Mouse (Mus musculus) midbrain, embryonic 11.5 days (tissue): Measurements from ENCODE around the gene Gpr137. TPM values are rescaled to one million over a fixed set of nuclear protein-coding genes. Genes with fewer than 3 reads are reported as not detected.
"Not testable (repeated sequence)": the region's sequence is repeated elsewhere in the genome, so short reads cannot be mapped to it uniquely, and the experiment has no call there.

Source experiments
- ATAC-seq: fragments of 200-750 bp; cut with Nextera tagmentation; 2 replicates; pipeline ENCODE4 v1.8.0; 2017; ENCODE audit warnings: moderate TSS enrichment, moderate library complexity; ENCODE audit not compliant: low FRiP score
- DNase-seq: peaks from one replicate; pipeline ENCODE4 v3.0.0; 2015; ENCODE audit warnings: low spot score; ENCODE audit errors: missing footprints
- H3K27ac ChIP-seq: fragments of 300-500 bp; sonication (generic); 2 replicates; pipeline ENCODE4 v1.5.1; 2014; ENCODE audit warnings: low read depth, low read length
- H3K27me3 ChIP-seq: fragments of 300-500 bp; sonication (generic); 2 replicates; pipeline ENCODE4 v1.6.1; 2014; ENCODE audit warnings: mild to moderate bottlenecking, low read length, moderate library complexity, mixed read lengths; ENCODE audit not compliant: control insufficient read depth, insufficient read depth
- H3K36me3 ChIP-seq: fragments of 300-500 bp; sonication (generic); 2 replicates; pipeline ENCODE4 v1.6.1; 2014; ENCODE audit warnings: mild to moderate bottlenecking, low read length, moderate library complexity, mixed read lengths; ENCODE audit not compliant: control insufficient read depth, insufficient read depth
- H3K4me1 ChIP-seq: fragments of 300-500 bp; sonication (generic); 2 replicates; pipeline ENCODE4 v1.6.1; 2014; ENCODE audit warnings: low read length; ENCODE audit not compliant: control insufficient read depth, insufficient read depth
- H3K4me2 ChIP-seq: fragments of 300-500 bp; sonication (generic); 2 replicates; pipeline ENCODE4 v1.6.1; 2014; ENCODE audit warnings: mild to moderate bottlenecking, moderate library complexity
- H3K4me3 ChIP-seq: fragments of 300-500 bp; sonication (generic); 2 replicates; pipeline ENCODE4 v1.5.1; 2014; ENCODE audit warnings: low read depth, low read length
- H3K9ac ChIP-seq: fragments of 300-500 bp; sonication (generic); 2 replicates; pipeline ENCODE4 v1.6.1; 2014; ENCODE audit warnings: low read length
- H3K9me3 ChIP-seq: fragments of 300-500 bp; sonication (generic); 2 replicates; pipeline ENCODE4 v1.6.1; 2016; ENCODE audit warnings: low read length; ENCODE audit not compliant: control insufficient read depth
- WGBS: fragments of 180-500 bp; shearing (Covaris S2); extraction: QIAGEN DNeasy Blood & Tissue Kit; methylation state at CpG from one replicate; pipeline ENCODE4 v1.1.7; 2014; 5-methylcytosine and 5-hydroxymethylcytosine counted together
- polyA plus RNA-seq: library from polyadenylated mRNA; unstranded; fragments of >200 nt; fragmentation: Nextera tagmentation; extraction: Ambion mirVana; gene quantifications from 2 replicates; pipeline ENCODE4 v1.2.1, GENCODE M21; 2014

Gpr137 gene
- 28.0 and 32.0 TPM in 2 replicates for polyA plus RNA-seq

DNA sequence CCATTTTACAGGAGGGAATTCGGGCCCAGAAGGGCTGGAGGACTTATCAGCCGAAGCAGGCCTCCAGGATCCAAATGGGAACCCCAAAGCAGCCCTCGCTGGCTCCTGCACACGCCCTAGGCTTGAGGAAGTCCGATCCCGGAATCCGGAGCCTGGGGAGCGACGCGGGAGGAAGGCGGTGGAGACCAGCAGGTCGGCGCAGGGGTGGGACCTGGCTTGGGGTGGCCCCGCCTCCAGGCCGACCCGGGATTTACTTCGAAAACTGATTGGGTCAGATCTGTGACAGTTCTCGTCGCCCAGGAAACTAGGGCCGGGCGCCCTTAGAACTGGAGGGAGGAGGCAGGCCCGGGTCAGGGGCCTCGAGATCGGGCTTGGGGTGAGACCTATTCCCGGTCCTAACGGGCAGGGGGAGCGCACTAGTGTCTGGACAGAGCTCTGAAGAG lies at the start of gene Gpr137:
Gpr137 (minus strand) TSS at position 232 of the 443 bp plus-strand sequence.
- peak within 1 kb of the TSS; percentile 79 for H3K4me3 ChIP-seq
- H3K9ac ChIP-seq: peak within 1 kb of the TSS; percentile 92
- H3K27ac ChIP-seq: peak within 1 kb of the TSS; percentile 92
- peak; percentile 98 for DNase-seq
- WGBS: 0% methylated on average over 27 of the region's 27 CpGs
- H3K9me3 ChIP-seq: no peaks in the 10 kb centered on the region
- H3K4me1 ChIP-seq: peaks cover 14% of the 10 kb centered on the region
- H3K27me3 ChIP-seq: no peaks in the 10 kb centered on the region
- peak within 1 kb of the TSS; percentile 98 for H3K4me2 ChIP-seq
- ATAC-seq: peak; percentile 89
- H3K36me3 ChIP-seq: no peaks in the 10 kb centered on the region

DNA sequence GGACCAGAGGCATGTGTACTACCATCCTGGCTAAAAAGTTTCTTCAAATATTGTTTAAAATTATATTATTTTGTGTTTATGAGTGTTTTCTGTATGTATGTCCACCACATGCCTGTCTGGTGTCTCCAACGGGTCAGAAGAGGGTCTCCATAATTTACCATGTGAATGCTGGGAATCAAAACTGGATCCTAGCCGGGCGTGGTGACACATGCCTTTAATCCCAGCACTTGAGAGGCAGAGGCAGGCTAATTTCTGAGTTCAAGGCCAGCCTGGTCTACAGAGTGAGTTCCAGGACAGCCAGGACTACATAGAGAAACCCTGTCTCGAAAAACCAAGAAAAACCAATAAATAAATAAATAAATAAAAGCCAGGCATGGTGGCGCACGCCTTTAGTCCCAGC lies 48.9 kb upstream of the Gpr137 start:
- 90% methylated on average over 6 of the region's 6 CpGs for WGBS
- ATAC-seq, DNase-seq, H3K27me3 ChIP-seq, H3K9me3 ChIP-seq, H3K27ac ChIP-seq, H3K9ac ChIP-seq, H3K4me2 ChIP-seq, H3K4me3 ChIP-seq, H3K36me3 ChIP-seq: not testable (repeated sequence)
- H3K4me1 ChIP-seq: peaks cover 30% of the 10 kb centered on the region

DNA sequence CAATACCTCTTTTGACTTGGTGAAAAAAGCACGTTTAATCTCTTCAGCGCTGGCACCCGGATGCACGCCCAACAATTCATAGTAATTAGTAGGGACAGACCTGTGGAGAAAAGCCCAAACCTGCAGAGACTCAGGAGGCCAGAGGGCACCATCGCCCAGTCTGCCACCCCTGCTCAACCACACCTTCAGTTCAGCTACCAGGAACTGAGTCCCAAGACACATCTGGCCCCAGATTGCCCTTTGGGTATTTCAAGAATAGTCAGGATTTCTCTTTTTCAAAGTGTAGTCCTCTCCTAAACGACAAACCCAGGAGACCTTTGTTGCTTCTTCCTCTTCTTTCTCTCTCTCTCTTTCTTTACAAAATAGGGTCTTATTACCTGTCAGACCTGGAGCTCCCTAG lies 48.4 kb upstream of the Gpr137 start:
- Histone ChIP-seq H3K4me1 (peaks cover 30% of the 10 kb centered on the region), H3K9me3 (no peaks in the 10 kb centered on the region), H3K36me3 (no peaks in the 10 kb centered on the region), H3K9ac (no peak overlapping the region), H3K4me3 (no peak overlapping the region), H3K27ac (no peak overlapping the region), H3K4me2 (no peak overlapping the region), H3K27me3 (no peaks in the 10 kb centered on the region)
- WGBS: 90% methylated on average over 6 of the region's 6 CpGs
- DNase-seq (no peak), ATAC-seq (no peak)

DNA sequence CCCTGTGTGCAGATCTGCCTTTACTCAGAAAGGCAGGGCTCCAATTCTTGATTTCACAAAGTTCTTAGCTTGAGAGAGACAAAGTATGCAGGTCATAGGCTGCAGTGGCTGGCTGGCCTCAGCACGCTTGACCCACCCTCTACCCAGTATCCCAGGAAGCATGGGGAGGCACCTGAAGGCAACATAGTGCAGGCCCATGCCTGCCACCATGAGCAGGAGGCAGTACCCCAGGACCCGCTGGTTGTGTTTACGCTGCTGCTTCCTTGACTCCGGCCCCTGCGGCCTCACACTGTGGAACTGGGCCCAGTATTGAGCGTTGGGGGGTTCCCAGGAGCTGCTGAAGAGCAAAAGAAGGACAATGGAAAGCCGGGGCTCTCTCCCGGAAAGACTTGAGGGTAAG lies 47.0 kb upstream of the Gpr137 start:
- ATAC-seq (no peak), DNase-seq (no peak)
- no peaks in the 10 kb centered on the region; the same call in 1 of the 2 replicates for H3K36me3 ChIP-seq
- 87% methylated on average over 8 of the region's 8 CpGs for WGBS
- no peak overlapping the region for H3K4me2 ChIP-seq
- no peak overlapping the region for H3K9ac ChIP-seq
- no peaks in the 10 kb centered on the region for H3K9me3 ChIP-seq
- H3K27ac ChIP-seq: no peak overlapping the region
- peaks cover 23% of the 10 kb centered on the region for H3K4me1 ChIP-seq
- no peak overlapping the region for H3K4me3 ChIP-seq
- H3K27me3 ChIP-seq: no peaks in the 10 kb centered on the region

DNA sequence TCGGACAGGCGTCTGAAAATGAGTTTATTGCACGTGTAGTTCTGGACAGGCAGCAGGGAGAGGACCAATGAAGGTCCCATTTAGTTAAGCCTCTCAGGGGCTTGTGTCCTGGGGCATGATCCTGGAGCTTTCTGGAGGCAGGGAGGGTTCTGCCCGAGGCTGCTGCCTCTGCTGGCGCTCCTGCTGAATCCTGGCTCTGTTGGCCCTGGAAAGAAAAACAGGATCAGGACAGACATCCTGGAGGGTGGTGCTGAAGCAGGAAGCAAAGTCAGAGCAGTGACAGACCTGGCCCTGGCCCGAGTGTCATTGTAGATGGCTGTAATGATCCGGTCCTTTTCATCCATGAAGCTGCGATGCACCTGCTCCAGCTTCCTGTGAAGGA lies 45.6 kb upstream of the Gpr137 start:
- ATAC-seq (peak; percentile 25; the same call in 1 of the 2 replicates), DNase-seq (no peak)
- Histone ChIP-seq H3K4me2 (peak overlapping the region; percentile 77), H3K4me1 (peaks cover 19% of the 10 kb centered on the region), H3K9me3 (no peaks in the 10 kb centered on the region), H3K27ac (peak overlapping the region; percentile 26; the same call in 1 of the 2 replicates), H3K27me3 (no peaks in the 10 kb centered on the region), H3K36me3 (no peaks in the 10 kb centered on the region; the same call in 1 of the 2 replicates), H3K9ac (peak overlapping the region; percentile 72), H3K4me3 (peak overlapping the region; percentile 55)
- 5% methylated on average over 8 of the region's 8 CpGs for whole genome bisulfite sequencing

DNA sequence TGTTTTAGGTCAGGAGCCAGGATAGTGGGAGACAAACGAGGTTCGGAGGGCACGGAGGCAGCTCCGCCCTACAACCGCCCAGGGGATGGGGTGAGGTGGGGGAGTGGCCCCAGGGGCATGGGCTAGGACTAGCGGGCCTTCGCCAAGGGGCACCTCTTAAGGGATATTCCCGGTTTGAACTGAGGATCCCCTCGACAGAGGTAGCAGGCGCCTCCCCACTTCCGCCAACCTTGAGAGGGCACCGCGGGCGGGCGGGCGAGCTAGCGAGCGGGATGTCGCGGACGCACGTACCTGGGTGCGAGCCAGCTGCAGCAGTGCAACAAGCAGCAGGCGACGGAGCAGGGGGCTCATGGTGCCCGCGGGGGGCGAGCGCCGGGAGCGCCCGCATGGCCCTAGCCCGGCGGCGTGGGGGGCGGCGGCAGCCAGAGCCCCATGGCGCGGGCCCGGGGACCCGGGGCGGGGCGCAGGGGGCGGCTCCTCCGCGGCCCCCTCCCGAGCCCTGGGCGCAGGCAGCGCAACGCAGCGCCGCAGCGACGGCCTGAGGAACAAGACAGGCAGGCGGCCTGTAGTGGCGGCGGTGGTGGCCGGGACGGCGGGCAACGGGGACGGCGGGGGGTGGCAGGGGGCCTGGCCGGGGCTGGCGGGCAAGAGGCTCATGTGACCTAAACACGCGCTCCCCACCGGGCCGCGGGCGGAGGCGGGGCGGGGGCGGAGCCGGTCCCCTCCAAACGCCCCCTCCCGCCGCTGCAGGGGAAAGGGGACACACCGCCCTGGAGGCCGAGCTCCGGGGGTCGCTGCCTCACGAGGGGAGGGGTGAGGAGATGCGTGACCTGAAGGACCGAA lies 45.0 kb upstream of the Gpr137 start, which contains the start of gene Vegfb:
Vegfb (minus strand) TSS at position 591 of the 843 bp plus-strand sequence.
- Histone ChIP-seq H3K4me3 (peak within 1 kb of the TSS; percentile 55), H3K36me3 (peaks cover 2% of the 10 kb centered on the region; the same call in 1 of the 2 replicates), H3K27ac (peak within 1 kb of the TSS; percentile 26; the same call in 1 of the 2 replicates), H3K27me3 (no peaks in the 10 kb centered on the region), H3K4me1 (peaks cover 18% of the 10 kb centered on the region), H3K9ac (peak within 1 kb of the TSS; percentile 72), H3K4me2 (peak within 1 kb of the TSS; percentile 77), H3K9me3 (no peaks in the 10 kb centered on the region)
- ATAC-seq (peak; percentile 61), DNase-seq (peak; percentile 94)
- WGBS: under 1% methylated on average over 68 of the region's 85 CpGs

DNA sequence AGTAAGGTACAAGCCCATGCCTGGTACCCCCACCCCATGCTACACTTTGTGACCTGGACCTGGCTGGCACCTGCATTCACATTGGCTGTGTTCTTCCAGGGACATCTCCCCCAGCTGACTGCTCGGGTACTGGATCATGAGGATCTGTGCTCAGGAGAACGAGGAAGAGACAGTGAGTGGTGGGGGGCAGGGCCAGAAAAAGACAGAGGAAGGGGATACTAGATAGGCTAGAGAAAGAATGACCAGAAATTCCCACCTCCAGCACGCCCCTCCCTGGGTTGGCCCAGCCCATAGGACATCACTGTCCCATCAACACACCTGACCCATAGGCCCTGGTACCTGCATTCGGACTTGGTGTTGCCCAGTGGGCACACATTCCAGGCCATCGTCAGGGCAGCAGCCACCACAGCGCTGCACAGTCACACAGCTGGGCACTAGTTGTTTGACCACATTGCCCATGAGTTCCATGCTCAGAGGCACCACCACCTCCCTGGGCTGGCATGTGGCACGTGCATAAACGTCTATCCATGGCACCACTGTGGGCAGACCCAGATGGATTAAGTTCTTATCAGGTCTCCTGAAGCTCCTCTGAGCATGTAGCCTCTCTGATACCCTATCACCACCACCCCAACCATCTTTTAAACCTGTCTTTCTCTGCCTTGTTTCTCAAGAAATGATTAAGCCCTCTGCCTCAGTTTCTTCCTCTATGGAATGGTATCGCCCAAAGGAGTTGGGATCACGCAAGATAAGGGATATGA lies 43.9 kb upstream of the Gpr137 start:
- no peaks in the 10 kb centered on the region for H3K27me3 ChIP-seq
- H3K9me3 ChIP-seq: no peaks in the 10 kb centered on the region
- H3K9ac ChIP-seq: peak overlapping the region; percentile 72
- DNase-seq (no peak), ATAC-seq (no peak)
- WGBS: 76% methylated on average over 10 of the region's 10 CpGs
- peak overlapping the region; percentile 55 for H3K4me3 ChIP-seq
- H3K27ac ChIP-seq: no peak overlapping the region
- peaks cover 16% of the 10 kb centered on the region for H3K4me1 ChIP-seq
- H3K4me2 ChIP-seq: peak overlapping the region; percentile 77
- H3K36me3 ChIP-seq: peaks cover 2% of the 10 kb centered on the region; the same call in 1 of the 2 replicates

DNA sequence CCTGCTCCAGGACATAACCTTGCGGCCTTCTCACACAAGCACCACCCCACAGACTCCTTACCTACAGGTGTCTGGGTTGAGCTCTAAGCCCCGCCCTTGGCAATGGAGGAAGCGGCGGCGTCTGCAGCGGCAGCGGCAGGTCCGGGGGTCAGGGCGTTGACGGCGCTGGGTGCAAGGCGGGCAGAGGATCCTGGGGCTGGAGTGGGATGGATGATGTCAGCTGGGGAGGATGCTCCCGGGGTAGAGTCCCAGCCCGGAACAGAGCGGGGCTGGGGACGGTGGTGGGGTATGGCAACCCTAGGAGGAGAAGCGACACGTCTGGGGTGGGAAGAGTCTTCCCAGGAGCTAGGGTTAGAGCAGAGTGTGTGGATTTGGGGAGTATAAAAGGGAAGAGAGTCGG lies 43.0 kb upstream of the Gpr137 start:
- peaks cover 2% of the 10 kb centered on the region; the same call in 1 of the 2 replicates for H3K36me3 ChIP-seq
- no peaks in the 10 kb centered on the region for H3K9me3 ChIP-seq
- no peak overlapping the region for H3K4me2 ChIP-seq
- no peak overlapping the region for H3K27ac ChIP-seq
- DNase-seq (no peak), ATAC-seq (no peak)
- no peak overlapping the region for H3K9ac ChIP-seq
- whole genome bisulfite sequencing: 86% methylated on average over 19 of the region's 19 CpGs
- no peaks in the 10 kb centered on the region for H3K27me3 ChIP-seq
- H3K4me3 ChIP-seq: no peak overlapping the region
- peaks cover 20% of the 10 kb centered on the region for H3K4me1 ChIP-seq
